Mouse (Mus musculus): Measurements from ENCODE around the gene Babam2. TPM values are rescaled to one million over a fixed set of nuclear protein-coding genes. Genes with fewer than 3 reads are reported as not detected.

The Babam2 gene
- total and polyA plus RNA-seq, 3 experiments = 44.6 to 214 (median 65.0) TPM

- Histone ChIP-seq H3K4me1 (ENCODE audit: insufficient read depth, low read depth, low read length) (peaks cover 2% of the 10 kb centered on the region), H3K4me3 (ENCODE audit: low read depth, low read length) (no peak overlapping the region), H3K9me3 (replicated peaks) (no peaks in the 10 kb centered on the region), H3K27me3 (ENCODE audit: insufficient read depth, low read length) (no peaks in the 10 kb centered on the region), H3K36me3 (replicated peaks) (peaks cover 75% of the 10 kb centered on the region)
- TF ChIP-seq GATA1 (IDR thresholded peaks at IDR 0.05; ENCODE audit: borderline replicate concordance, low read length) (no peak), CTCF (IDR thresholded peaks at IDR 0.05; ENCODE audit: low read depth, low read length) (no peak), POLR2AphosphoS5 (IDR thresholded peaks at IDR 0.05; ENCODE audit: insufficient replicate concordance, low read depth, low read length) (no peak), GATA2 (IDR thresholded peaks at IDR 0.05; ENCODE audit: borderline replicate concordance, low read depth, low read length) (no peak), TAL1 (conservative IDR thresholded peaks at IDR 0.05; ENCODE audit: low read depth, low read length) (no peak)
- DNase-seq (ENCODE audit: low spot score) (no peak), ATAC-seq (ENCODE audit: extremely low read depth, insufficient number of reproducible peaks, low FRiP score, poor library complexity, severe bottlenecking) (no peak)
Measured at GRCm38 (mm10) chr5:31704971-31705370, 7.5 kb downstream of the Babam2 start.

GRCm38 (mm10) chr5:31706826-31707225 lies 9.3 kb downstream of the Babam2 start:
- no peak for DNase-seq (ENCODE audit: low spot score)
- Histone ChIP-seq H3K4me3 (ENCODE audit: low read depth, low read length) (no peak overlapping the region), H3K36me3 (replicated peaks) (peaks cover 72% of the 10 kb centered on the region), H3K27me3 (ENCODE audit: insufficient read depth, low read length) (no peaks in the 10 kb centered on the region), H3K4me1 (ENCODE audit: insufficient read depth, low read depth, low read length) (peaks cover 2% of the 10 kb centered on the region; the same call in 1 of the 2 replicates), H3K9me3 (replicated peaks) (no peaks in the 10 kb centered on the region)
- TF ChIP-seq CTCF (IDR thresholded peaks at IDR 0.05; ENCODE audit: low read depth, low read length) = no peak
- TF ChIP-seq GATA1 (IDR thresholded peaks at IDR 0.05; ENCODE audit: borderline replicate concordance, low read length) = no peak
- no peak for TF ChIP-seq GATA2 (IDR thresholded peaks at IDR 0.05; ENCODE audit: borderline replicate concordance, low read depth, low read length)
- TF ChIP-seq TAL1 (conservative IDR thresholded peaks at IDR 0.05; ENCODE audit: low read depth, low read length) = no peak
- TF ChIP-seq POLR2AphosphoS5 (IDR thresholded peaks at IDR 0.05; ENCODE audit: insufficient replicate concordance, low read depth, low read length) = no peak
- no peak for ATAC-seq (ENCODE audit: extremely low read depth, insufficient number of reproducible peaks, low FRiP score, poor library complexity, severe bottlenecking)

- H3K27me3 ChIP-seq (ENCODE audit: insufficient read depth, low read length) = no peaks in the 10 kb centered on the region
- ATAC-seq (ENCODE audit: extremely low read depth, insufficient number of reproducible peaks, low FRiP score, poor library complexity, severe bottlenecking) = no peak
- peaks cover 2% of the 10 kb centered on the region; the same call in 1 of the 2 replicates for H3K4me1 ChIP-seq (ENCODE audit: insufficient read depth, low read depth, low read length)
- DNase-seq (ENCODE audit: low spot score) = no peak
- peaks cover 62% of the 10 kb centered on the region for H3K36me3 ChIP-seq (replicated peaks)
- no peak overlapping the region for H3K4me3 ChIP-seq (ENCODE audit: low read depth, low read length)
- TF ChIP-seq POLR2AphosphoS5 (IDR thresholded peaks at IDR 0.05; ENCODE audit: insufficient replicate concordance, low read depth, low read length) (no peak), GATA1 (IDR thresholded peaks at IDR 0.05; ENCODE audit: borderline replicate concordance, low read length) (no peak), CTCF (IDR thresholded peaks at IDR 0.05; ENCODE audit: low read depth, low read length) (no peak), TAL1 (conservative IDR thresholded peaks at IDR 0.05; ENCODE audit: low read depth, low read length) (no peak), GATA2 (IDR thresholded peaks at IDR 0.05; ENCODE audit: borderline replicate concordance, low read depth, low read length) (no peak)
- no peaks in the 10 kb centered on the region for H3K9me3 ChIP-seq (replicated peaks)
Measured at GRCm38 (mm10) chr5:31709389-31709788, 11.9 kb downstream of the Babam2 start.

GRCm38 (mm10) chr5:31713280-31713711 lies 15.8 kb downstream of the Babam2 start:
- peaks cover 2% of the 10 kb centered on the region; the same call in 1 of the 2 replicates for H3K4me1 ChIP-seq (ENCODE audit: insufficient read depth, low read depth, low read length)
- no peak overlapping the region for H3K4me3 ChIP-seq (ENCODE audit: low read depth, low read length)
- H3K9me3 ChIP-seq (replicated peaks) = no peaks in the 10 kb centered on the region
- TF ChIP-seq GATA1 (IDR thresholded peaks at IDR 0.05; ENCODE audit: borderline replicate concordance, low read length) (no peak), GATA2 (IDR thresholded peaks at IDR 0.05; ENCODE audit: borderline replicate concordance, low read depth, low read length) (no peak), POLR2AphosphoS5 (IDR thresholded peaks at IDR 0.05; ENCODE audit: insufficient replicate concordance, low read depth, low read length) (no peak), TAL1 (conservative IDR thresholded peaks at IDR 0.05; ENCODE audit: low read depth, low read length) (no peak), CTCF (IDR thresholded peaks at IDR 0.05; ENCODE audit: low read depth, low read length) (no peak)
- peaks cover 42% of the 10 kb centered on the region for H3K36me3 ChIP-seq (replicated peaks)
- H3K27me3 ChIP-seq (ENCODE audit: insufficient read depth, low read length) = no peaks in the 10 kb centered on the region
- ATAC-seq (ENCODE audit: extremely low read depth, insufficient number of reproducible peaks, low FRiP score, poor library complexity, severe bottlenecking) (no peak), DNase-seq (ENCODE audit: low spot score) (no peak)

GRCm38 (mm10) chr5:31713841-31714264 lies 16.4 kb downstream of the Babam2 start:
- no peak for TF ChIP-seq GATA1 (IDR thresholded peaks at IDR 0.05; ENCODE audit: borderline replicate concordance, low read length)
- TF ChIP-seq TAL1 (conservative IDR thresholded peaks at IDR 0.05; ENCODE audit: low read depth, low read length) = no peak
- no peak for TF ChIP-seq POLR2AphosphoS5 (IDR thresholded peaks at IDR 0.05; ENCODE audit: insufficient replicate concordance, low read depth, low read length)
- no peak for TF ChIP-seq GATA2 (IDR thresholded peaks at IDR 0.05; ENCODE audit: borderline replicate concordance, low read depth, low read length)
- no peak for TF ChIP-seq CTCF (IDR thresholded peaks at IDR 0.05; ENCODE audit: low read depth, low read length)
- ATAC-seq (ENCODE audit: extremely low read depth, insufficient number of reproducible peaks, low FRiP score, poor library complexity, severe bottlenecking) = no peak
- Histone ChIP-seq H3K4me1 (ENCODE audit: insufficient read depth, low read depth, low read length) (peaks cover 2% of the 10 kb centered on the region; the same call in 1 of the 2 replicates), H3K36me3 (replicated peaks) (peaks cover 43% of the 10 kb centered on the region), H3K4me3 (ENCODE audit: low read depth, low read length) (no peak overlapping the region), H3K27me3 (ENCODE audit: insufficient read depth, low read length) (no peaks in the 10 kb centered on the region), H3K9me3 (replicated peaks) (no peaks in the 10 kb centered on the region)
- no peak for DNase-seq (ENCODE audit: low spot score)

- peaks cover 31% of the 10 kb centered on the region for H3K36me3 ChIP-seq (replicated peaks)
- DNase-seq (ENCODE audit: low spot score) (no peak), ATAC-seq (ENCODE audit: extremely low read depth, insufficient number of reproducible peaks, low FRiP score, poor library complexity, severe bottlenecking) (no peak)
- no peak for TF ChIP-seq POLR2AphosphoS5 (IDR thresholded peaks at IDR 0.05; ENCODE audit: insufficient replicate concordance, low read depth, low read length)
- no peaks in the 10 kb centered on the region for H3K4me1 ChIP-seq (ENCODE audit: insufficient read depth, low read depth, low read length)
- no peak overlapping the region for H3K4me3 ChIP-seq (ENCODE audit: low read depth, low read length)
- H3K9me3 ChIP-seq (replicated peaks) = no peaks in the 10 kb centered on the region
- no peaks in the 10 kb centered on the region for H3K27me3 ChIP-seq (ENCODE audit: insufficient read depth, low read length)
Measured at GRCm38 (mm10) chr5:31715486-31716150, 18.1 kb downstream of the Babam2 start.
